Mouse (Mus musculus) CD8-positive naive resting alpha-beta T cell, adult 2 months (primary cell): ENCODE results near the gene 2300002M23Rik.

Experiments
- DNase-seq, 2 experiments: peaks; one replicate each; pipeline ENCODE4 v3.0.0; 2022; ENCODE audit warnings: low read depth in 2 of 2, low spot score in 2 of 2

2300002M23Rik gene

GRCm38 (mm10) chr17:35567150-35567549 is at the start of gene 2300002M23Rik:
2300002M23Rik (plus strand) TSS chr17:35567450.
- DNase-seq, result no peak

- DNase-seq, result no peak
Observed at GRCm38 (mm10) chr17:35517526-35517925, 49.7 kb upstream of the 2300002M23Rik start.

- no peak for DNase-seq
Observed at GRCm38 (mm10) chr17:35524354-35524753, 42.9 kb upstream of the 2300002M23Rik start.

- no peak for DNase-seq
Observed at GRCm38 (mm10) chr17:35526644-35527043, 40.6 kb upstream of the 2300002M23Rik start.

- no peak for DNase-seq
Observed at GRCm38 (mm10) chr17:35532360-35532759, 34.9 kb upstream of the 2300002M23Rik start.

GRCm38 (mm10) chr17:35532901-35533300 is 34.3 kb upstream of the 2300002M23Rik start, which contains the start of gene Psors1c2:
Psors1c2 (plus strand) TSS chr17:35533201.
- no peak for DNase-seq

- DNase-seq, result peak; percentile 49 to 74
Observed at GRCm38 (mm10) chr17:35534343-35534742, 32.9 kb upstream of the 2300002M23Rik start.

- no peak for DNase-seq
Observed at GRCm38 (mm10) chr17:35537421-35537820, 29.8 kb upstream of the 2300002M23Rik start.

GRCm38 (mm10) chr17:35538476-35538875 is 28.8 kb upstream of the 2300002M23Rik start:
- DNase-seq, result no peak

GRCm38 (mm10) chr17:35539540-35539939 is 27.7 kb upstream of the 2300002M23Rik start:
- DNase-seq, result no peak

GRCm38 (mm10) chr17:35542761-35543411 is 24.4 kb upstream of the 2300002M23Rik start:
- DNase-seq, result no peak

GRCm38 (mm10) chr17:35543412-35543861 is 23.8 kb upstream of the 2300002M23Rik start:
- no peak for DNase-seq

- DNase-seq, result no peak
Observed at GRCm38 (mm10) chr17:35544001-35544400, 23.2 kb upstream of the 2300002M23Rik start.

GRCm38 (mm10) chr17:35544680-35545079 is 22.6 kb upstream of the 2300002M23Rik start:
- peak; percentile 41 to 50 for DNase-seq

GRCm38 (mm10) chr17:35547465-35547864 is 19.8 kb upstream of the 2300002M23Rik start:
- DNase-seq, result no peak

GRCm38 (mm10) chr17:35548636-35549035 is 18.6 kb upstream of the 2300002M23Rik start:
- DNase-seq, result no peak

- DNase-seq, result no peak
Observed at GRCm38 (mm10) chr17:35549437-35550142, 17.7 kb upstream of the 2300002M23Rik start.

- no peak for DNase-seq
Observed at GRCm38 (mm10) chr17:35550143-35550494, 17.1 kb upstream of the 2300002M23Rik start.

GRCm38 (mm10) chr17:35550871-35551270 is 16.4 kb upstream of the 2300002M23Rik start:
- no peak for DNase-seq

- DNase-seq, result no peak
Observed at GRCm38 (mm10) chr17:35551881-35552414, 15.3 kb upstream of the 2300002M23Rik start, which contains the start of gene Cdsn. Cdsn (plus strand) TSS chr17:35552128.

- no peak for DNase-seq
Observed at GRCm38 (mm10) chr17:35554321-35554720, 12.9 kb upstream of the 2300002M23Rik start.

GRCm38 (mm10) chr17:35554761-35555397 is 12.4 kb upstream of the 2300002M23Rik start:
- no peak for DNase-seq
